Mouse (Mus musculus) large intestine, adult 2 months (tissue): ENCODE measurements around the gene Cdkal1. TPM values are rescaled to one million over a fixed set of nuclear protein-coding genes. Genes with fewer than 3 reads are reported as not detected.

Experiments used
- DNase-seq: peaks from one replicate; pipeline ENCODE4 v3.0.0-alpha.2; 2012; ENCODE audit warnings: low read depth, low spot score
- whole genome bisulfite sequencing: fragments of 180-500 bp; shearing (Covaris S2); methylation state at CpG from one replicate; pipeline ENCODE4 v1.1.7; 2018; 5-methylcytosine and 5-hydroxymethylcytosine counted together
- polyA plus RNA-seq: library from polyadenylated mRNA; depleted of rRNA; stranded (reverse); fragments of >200 nt; gene quantifications from 2 replicates; pipeline ENCODE4 v1.2.3, GENCODE M21; 2012

Cdkal1 gene
- polyA plus RNA-seq, 1 experiment, result 1.5 TPM

- no peak for DNase-seq
These were observed 301.7 kb downstream of the Cdkal1 start for GRCm38 (mm10) chr13:29553792-29554191.

DNA sequence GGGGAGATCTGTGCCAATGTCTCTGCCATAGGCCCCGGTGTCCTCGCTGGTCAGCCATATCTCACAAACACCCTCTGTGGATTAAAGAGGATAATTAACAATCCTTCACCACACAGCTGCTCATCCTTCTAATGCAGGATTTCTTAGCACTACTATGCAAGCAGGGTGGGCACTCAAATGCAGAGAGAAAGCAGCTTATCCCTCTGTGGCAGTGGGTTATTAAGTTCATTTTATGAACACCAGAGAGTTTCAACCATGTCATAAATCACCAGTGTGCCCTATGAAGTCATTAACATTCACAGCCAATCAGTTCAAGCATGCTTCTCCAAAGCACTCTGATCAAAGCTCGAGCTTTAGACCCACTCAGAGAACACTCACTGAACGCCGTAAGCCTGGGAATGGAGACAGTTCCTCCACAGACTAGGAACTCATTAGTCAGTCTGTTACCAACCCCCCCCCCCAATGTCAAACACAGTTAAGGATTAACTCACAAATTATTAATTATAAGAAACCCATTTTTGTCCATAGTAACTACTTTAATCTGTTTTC is 303.1 kb downstream of the Cdkal1 start:
- 86% methylated on average over 5 of the region's 5 CpGs for WGBS
- no peak for DNase-seq

DNA sequence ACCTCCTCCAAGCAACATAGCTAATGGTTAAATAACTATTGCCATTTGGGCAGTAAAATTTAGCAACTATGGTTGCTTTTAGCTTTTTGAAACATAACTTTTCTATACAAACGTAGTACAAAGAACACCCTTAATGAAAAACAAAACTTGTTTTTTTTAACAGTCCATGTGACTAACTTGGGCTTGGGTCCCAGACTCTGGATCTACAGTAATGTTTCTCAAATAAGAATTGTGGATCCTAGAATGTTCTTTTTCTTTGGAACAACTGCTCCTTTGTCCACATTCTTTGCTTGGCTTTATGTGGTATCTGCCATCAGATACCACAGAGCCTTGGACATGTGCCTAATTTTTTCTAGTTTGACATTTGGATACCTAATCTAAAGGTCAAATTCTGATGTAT is 304.6 kb downstream of the Cdkal1 start:
- WGBS, result 62% methylated on average over 1 of the region's 1 CpGs
- DNase-seq, result no peak

- WGBS, result 90% methylated on average over 6 of the region's 6 CpGs
- DNase-seq, result no peak
These were observed 305.3 kb downstream of the Cdkal1 start for GRCm38 (mm10) chr13:29550203-29550602.

GRCm38 (mm10) chr13:29549761-29550160 is 305.7 kb downstream of the Cdkal1 start:
- no peak for DNase-seq
- 38% methylated on average over 2 of the region's 2 CpGs for WGBS

DNA sequence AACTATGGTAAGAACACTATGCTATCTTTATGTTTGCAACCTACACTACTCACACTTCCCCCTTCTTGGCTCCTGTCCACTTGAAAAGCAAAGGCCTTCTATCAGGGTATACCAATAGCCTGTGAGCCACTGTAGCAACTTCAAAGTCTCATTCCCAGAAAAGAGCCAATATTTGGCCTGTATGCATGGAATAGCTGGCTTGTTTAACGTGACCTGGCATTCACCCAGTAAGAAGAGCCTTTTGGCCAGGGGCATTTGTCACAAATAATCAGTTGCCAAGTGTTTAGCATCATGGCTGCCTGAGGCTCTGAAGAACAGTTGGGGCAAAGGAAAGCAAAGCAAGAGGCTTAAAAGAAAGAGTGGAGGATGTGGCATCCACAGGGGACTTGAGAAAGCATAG is 317.6 kb downstream of the Cdkal1 start:
- DNase-seq, result no peak
- WGBS, result 55% methylated on average over 1 of the region's 1 CpGs

GRCm38 (mm10) chr13:29533586-29533985 is 321.9 kb downstream of the Cdkal1 start:
- no peak for DNase-seq

GRCm38 (mm10) chr13:29528344-29528743 is 327.1 kb downstream of the Cdkal1 start:
- WGBS, result 93% methylated on average over 5 of the region's 5 CpGs
- DNase-seq, result no peak

More at GRCm38 (mm10) chr13:29533586-29533985, 321.9 kb downstream of the Cdkal1 start:
- WGBS, result 77% methylated on average over 5 of the region's 5 CpGs

DNA sequence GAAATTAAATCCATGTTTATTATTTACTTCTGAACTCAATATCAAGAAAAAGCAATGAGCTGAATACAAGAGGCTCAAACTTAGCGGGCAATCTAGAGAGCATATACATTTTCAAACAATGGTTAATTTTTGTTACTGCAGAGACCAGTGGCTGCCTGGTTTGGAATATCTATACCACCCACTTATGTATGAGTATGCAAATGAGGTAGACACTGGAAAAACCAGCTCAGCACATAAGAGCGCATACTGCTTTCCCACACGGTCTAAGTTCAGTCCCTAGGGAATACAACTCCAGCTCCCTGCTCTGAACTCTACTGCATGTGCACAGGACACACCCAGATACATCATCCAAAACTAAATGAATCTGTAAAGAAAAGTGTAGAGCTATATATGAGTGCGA is 334.2 kb downstream of the Cdkal1 start:
- WGBS, result 83% methylated on average over 4 of the region's 4 CpGs

DNA sequence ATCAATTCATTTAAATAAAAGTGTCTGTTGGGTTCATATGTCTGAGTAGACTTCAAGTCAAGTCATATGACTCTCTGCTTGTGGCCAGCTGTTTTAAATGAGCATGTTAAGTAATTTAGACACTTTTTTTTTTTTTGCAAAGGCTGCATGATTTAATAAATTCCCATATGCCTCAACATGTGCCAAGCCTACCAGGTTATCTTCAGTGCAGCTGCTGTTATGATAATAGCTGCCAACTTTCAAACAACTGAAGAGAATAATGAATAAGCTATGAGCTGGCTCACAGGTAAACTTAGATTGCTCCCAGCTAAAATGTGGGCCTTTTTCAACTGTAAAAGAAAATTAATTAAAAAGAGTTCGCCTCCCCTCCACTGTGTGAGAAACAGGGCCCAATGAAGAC is 341.4 kb downstream of the Cdkal1 start:
- no peak for DNase-seq
- WGBS, result 82% methylated on average over 1 of the region's 1 CpGs

More for the DNA sequence above, 334.2 kb downstream of the Cdkal1 start:
- DNase-seq, result no peak

DNA sequence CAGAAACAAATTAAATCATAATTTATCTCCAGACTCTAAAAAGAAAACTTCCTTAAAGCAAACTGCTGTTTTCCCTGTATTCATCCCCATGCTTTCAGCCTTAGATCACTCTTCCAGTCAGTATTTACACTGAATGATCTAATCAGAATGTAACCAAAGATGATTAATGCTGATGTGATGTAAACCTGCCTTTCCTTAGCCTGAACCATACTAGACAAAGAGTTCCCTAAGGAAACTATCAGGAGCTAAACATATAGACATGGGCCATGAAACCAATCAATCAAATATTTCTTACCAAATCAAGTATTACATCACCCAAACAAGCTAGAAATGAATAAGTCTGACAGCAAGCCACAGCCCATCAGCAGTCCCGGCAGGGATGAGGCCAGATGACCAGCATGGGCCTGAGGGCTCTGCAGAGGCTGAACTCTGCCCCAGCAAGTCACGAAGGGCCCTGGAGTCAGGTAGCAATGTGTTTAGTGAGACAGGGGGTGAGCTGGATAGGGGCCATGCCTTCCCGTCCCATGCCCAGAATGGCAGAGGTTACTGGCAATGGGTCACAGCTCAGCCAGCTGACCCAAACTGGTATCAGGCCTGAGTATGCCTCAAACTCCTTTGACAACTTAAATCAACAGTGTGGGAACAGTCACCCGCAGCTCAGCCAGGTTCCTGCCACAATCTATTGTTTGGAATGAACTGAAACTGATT is 350.5 kb downstream of the Cdkal1 start:
- 74% methylated on average over 4 of the region's 4 CpGs for WGBS
- no peak for DNase-seq

GRCm38 (mm10) chr13:29503147-29504044 is 352.1 kb downstream of the Cdkal1 start:
- DNase-seq, result no peak
- WGBS, result 26% methylated on average over 6 of the region's 6 CpGs

DNA sequence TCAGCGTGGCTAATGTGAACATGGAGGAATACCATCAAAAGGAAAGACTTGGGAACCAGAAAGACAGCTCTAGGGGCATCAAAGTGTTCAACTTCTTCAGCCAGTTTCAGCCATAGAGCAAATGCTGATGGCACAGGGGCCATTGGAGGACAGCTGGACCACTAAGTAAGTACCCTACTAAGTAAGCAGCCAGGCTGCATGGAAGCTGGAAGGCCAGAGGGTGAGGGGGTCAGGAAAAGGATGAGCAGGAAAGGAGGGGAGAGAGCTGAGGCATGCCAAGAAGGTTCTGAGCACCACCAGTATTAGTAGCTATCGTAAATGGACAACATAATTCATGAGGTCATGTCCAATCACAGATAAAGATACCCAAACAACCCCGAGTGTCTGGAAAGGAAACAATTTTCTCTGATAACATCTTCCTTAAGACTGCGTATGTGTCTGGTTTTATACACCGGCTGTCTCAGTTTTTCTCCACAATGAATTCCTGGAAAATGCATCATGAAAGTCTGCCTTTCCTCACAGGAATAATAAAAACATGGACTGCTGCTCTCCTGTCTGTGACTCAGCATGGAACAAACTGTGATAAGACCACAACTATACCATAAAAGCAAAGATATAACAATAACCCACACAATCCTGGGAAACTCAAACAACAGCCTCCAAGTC is 352.9 kb downstream of the Cdkal1 start:
- DNase-seq, result no peak
- WGBS, result 37% methylated on average over 5 of the region's 5 CpGs

DNA sequence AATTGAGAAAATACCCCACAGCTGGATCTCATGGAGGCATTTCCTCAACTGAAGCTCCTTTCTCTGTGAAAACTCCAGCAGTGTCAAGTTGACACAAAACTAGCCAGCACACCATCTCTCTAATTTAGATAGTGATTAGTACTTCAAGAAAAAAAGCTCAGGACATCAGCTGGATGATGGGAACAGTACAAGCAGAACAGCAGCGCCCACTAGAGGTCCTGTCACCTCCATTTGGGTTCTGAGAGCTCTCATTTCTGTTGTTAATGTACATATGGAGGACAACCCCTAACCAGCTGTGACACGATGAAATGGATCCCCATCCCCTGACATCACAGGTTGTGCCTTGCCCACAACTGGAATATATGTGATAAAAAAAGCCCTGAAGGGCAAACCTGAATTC is 354.3 kb downstream of the Cdkal1 start:
- WGBS, result 91% methylated on average over 2 of the region's 2 CpGs

GRCm38 (mm10) chr13:29499750-29500149 is 355.7 kb downstream of the Cdkal1 start:
- WGBS, result 81% methylated on average over 2 of the region's 2 CpGs
- DNase-seq, result no peak

More for the DNA sequence above, 354.3 kb downstream of the Cdkal1 start:
- DNase-seq, result no peak

- 87% methylated on average over 7 of the region's 7 CpGs for WGBS
These were observed 358.2 kb downstream of the Cdkal1 start for GRCm38 (mm10) chr13:29497286-29497685.

DNA sequence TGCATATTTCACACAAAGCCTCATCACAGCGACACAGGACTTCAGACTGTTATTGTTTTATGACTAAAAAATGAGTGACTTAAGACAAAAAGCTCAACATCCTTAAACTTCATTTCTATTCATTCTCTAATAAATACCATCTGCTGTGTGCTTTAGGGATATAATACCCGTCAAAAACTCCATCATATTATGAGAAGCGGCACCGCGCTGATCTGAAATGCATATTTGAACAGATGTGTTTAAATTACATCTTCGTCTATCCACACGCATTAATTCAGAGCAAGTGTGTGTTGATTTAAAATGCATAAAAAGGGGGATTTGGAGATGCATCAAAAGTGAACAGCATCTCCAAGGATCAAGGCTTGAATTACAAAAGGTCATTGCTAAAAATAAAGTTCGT is 365.1 kb downstream of the Cdkal1 start:
- no peak for DNase-seq
- 89% methylated on average over 8 of the region's 8 CpGs for WGBS

More at GRCm38 (mm10) chr13:29497286-29497685, 358.2 kb downstream of the Cdkal1 start:
- DNase-seq, result no peak

GRCm38 (mm10) chr13:29489476-29489875 is 366.0 kb downstream of the Cdkal1 start:
- WGBS, result 90% methylated on average over 5 of the region's 5 CpGs
- DNase-seq, result no peak

GRCm38 (mm10) chr13:29486709-29487108 is 368.8 kb downstream of the Cdkal1 start:
- WGBS, result 83% methylated on average over 3 of the region's 3 CpGs
- no peak for DNase-seq

DNA sequence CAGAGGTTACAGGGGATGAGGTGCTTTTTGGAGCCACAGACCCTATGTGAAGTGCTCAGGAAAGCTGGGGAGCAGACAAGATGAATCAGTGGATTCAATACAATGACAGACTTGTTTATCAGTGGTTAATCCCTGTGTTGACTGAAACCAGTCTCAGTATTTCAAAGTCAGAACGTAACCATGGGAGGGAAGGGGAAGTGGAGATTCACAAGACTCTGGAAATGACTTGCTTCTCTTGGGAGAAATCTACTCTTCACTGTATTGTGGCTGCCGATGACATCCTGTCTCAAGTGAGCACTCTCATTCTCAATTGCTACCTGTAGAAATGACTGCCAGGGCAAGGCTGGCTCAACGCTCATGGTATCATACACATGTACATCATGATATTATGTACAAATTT is 371.5 kb downstream of the Cdkal1 start:
- DNase-seq, result no peak
- WGBS, result 76% methylated on average over 3 of the region's 3 CpGs
